Mouse (Mus musculus) intestine, embryonic 15.5 days (tissue): ENCODE measurements at regions not wholly inside any gene's neighbourhood (a gene's known extent, or its start where the extent isn't known, plus 50 kb on each side); places are given as distances from the start of the nearest gene placed in this dataset.
A peak's percentile ranks its signal among the peaks of the same experiment; 100 is the strongest.

Experiments used
- ATAC-seq: fragments of 200-750 bp; cut with Nextera tagmentation; 2 replicates; pipeline ENCODE4 v1.8.0; 2017; ENCODE audit warnings: moderate TSS enrichment, moderate library complexity
- H3K27ac ChIP-seq: fragments of 300-500 bp; sonication (generic); 2 replicates; pipeline ENCODE4 v1.5.1; 2015; ENCODE audit warnings: mild to moderate bottlenecking, inconsistent platforms
- H3K27me3 ChIP-seq: fragments of 300-500 bp; sonication (generic); replicated peaks from 2 replicates; pipeline ENCODE4 v1.6.1; 2015; ENCODE audit warnings: inconsistent platforms
- H3K36me3 ChIP-seq: fragments of 300-500 bp; sonication (generic); 2 replicates; pipeline ENCODE4 v1.6.1; 2015; ENCODE audit warnings: inconsistent platforms
- H3K4me1 ChIP-seq: fragments of 300-500 bp; sonication (generic); replicated peaks from 2 replicates; pipeline ENCODE4 v1.6.1; 2015; ENCODE audit warnings: inconsistent platforms
- H3K4me2 ChIP-seq: fragments of 300-500 bp; sonication (generic); replicated peaks from 2 replicates; pipeline ENCODE4 v1.6.1; 2015; ENCODE audit warnings: mild to moderate bottlenecking, inconsistent platforms
- H3K4me3 ChIP-seq: fragments of 300-500 bp; sonication (generic); replicated peaks from 2 replicates; pipeline ENCODE4 v1.5.1; 2015; ENCODE audit warnings: inconsistent platforms
- H3K9ac ChIP-seq: fragments of 300-500 bp; sonication (generic); 2 replicates; pipeline ENCODE4 v1.6.1; 2015; ENCODE audit warnings: inconsistent platforms
- H3K9me3 ChIP-seq: fragments of 300-500 bp; sonication (generic); 2 replicates; pipeline ENCODE4 v1.6.1; 2016; ENCODE audit warnings: inconsistent platforms
- WGBS: fragments of 180-500 bp; shearing (Covaris S2); methylation state at CpG from one replicate; pipeline ENCODE4 v1.1.7; 2015; 5-methylcytosine and 5-hydroxymethylcytosine counted together

GRCm38 (mm10) chr14:25196820-25197219 lies 262.2 kb upstream of the Zmiz1 start:
- peak; percentile 53 for ATAC-seq
- H3K27ac ChIP-seq = peak overlapping the region; percentile 80

GRCm38 (mm10) chr14:25199900-25200299 lies 259.1 kb upstream of the Zmiz1 start:
- 79% methylated on average over 3 of the region's 3 CpGs for whole genome bisulfite sequencing
- peak overlapping the region; percentile 80 for H3K27ac ChIP-seq
- H3K9ac ChIP-seq = no peak overlapping the region
- H3K9me3 ChIP-seq = no peaks in the 10 kb centered on the region
- H3K27me3 ChIP-seq = no peaks in the 10 kb centered on the region
- no peak for ATAC-seq
- no peak overlapping the region for H3K4me2 ChIP-seq
- H3K4me1 ChIP-seq = peaks cover 45% of the 10 kb centered on the region
- no peak overlapping the region for H3K4me3 ChIP-seq
- no peaks in the 10 kb centered on the region for H3K36me3 ChIP-seq

More at GRCm38 (mm10) chr14:25196820-25197219, 262.2 kb upstream of the Zmiz1 start:
- H3K36me3 ChIP-seq = no peaks in the 10 kb centered on the region
- no peak overlapping the region for H3K4me3 ChIP-seq
- peaks cover 38% of the 10 kb centered on the region for H3K4me1 ChIP-seq
- H3K27me3 ChIP-seq = no peaks in the 10 kb centered on the region
- 19% methylated on average over 5 of the region's 5 CpGs for WGBS
- no peak overlapping the region for H3K4me2 ChIP-seq
- no peaks in the 10 kb centered on the region for H3K9me3 ChIP-seq
- H3K9ac ChIP-seq = no peak overlapping the region

GRCm38 (mm10) chr14:25200656-25201179 lies 258.3 kb upstream of the Zmiz1 start:
- Histone ChIP-seq H3K36me3 (no peaks in the 10 kb centered on the region), H3K4me2 (no peak overlapping the region), H3K27me3 (no peaks in the 10 kb centered on the region), H3K27ac (peak overlapping the region; percentile 80), H3K4me1 (peaks cover 45% of the 10 kb centered on the region), H3K4me3 (no peak overlapping the region), H3K9ac (no peak overlapping the region), H3K9me3 (no peaks in the 10 kb centered on the region)
- WGBS = 28% methylated on average over 4 of the region's 4 CpGs
- peak; percentile 51; the same call in 1 of the 2 replicates for ATAC-seq

- Histone ChIP-seq H3K27me3 (no peaks in the 10 kb centered on the region), H3K9me3 (no peaks in the 10 kb centered on the region), H3K36me3 (no peaks in the 10 kb centered on the region), H3K4me2 (no peak overlapping the region), H3K4me1 (peaks cover 43% of the 10 kb centered on the region), H3K27ac (no peak overlapping the region), H3K4me3 (no peak overlapping the region), H3K9ac (no peak overlapping the region)
- WGBS = 51% methylated on average over 2 of the region's 2 CpGs
- no peak for ATAC-seq
These were observed 256.7 kb upstream of the Zmiz1 start for GRCm38 (mm10) chr14:25202312-25202711.

- Histone ChIP-seq H3K27ac (no peak overlapping the region), H3K4me3 (no peak overlapping the region), H3K4me2 (no peak overlapping the region), H3K36me3 (no peaks in the 10 kb centered on the region), H3K9me3 (no peaks in the 10 kb centered on the region), H3K9ac (no peak overlapping the region), H3K4me1 (peaks cover 54% of the 10 kb centered on the region), H3K27me3 (no peaks in the 10 kb centered on the region)
- 92% methylated on average over 5 of the region's 5 CpGs for WGBS
- ATAC-seq = no peak
These were observed 254.9 kb upstream of the Zmiz1 start for GRCm38 (mm10) chr14:25204091-25204490.

GRCm38 (mm10) chr14:25206855-25207254 lies 252.1 kb upstream of the Zmiz1 start:
- Histone ChIP-seq H3K4me1 (peaks cover 30% of the 10 kb centered on the region), H3K27ac (no peak overlapping the region), H3K9me3 (no peaks in the 10 kb centered on the region), H3K4me2 (no peak overlapping the region), H3K4me3 (no peak overlapping the region), H3K27me3 (no peaks in the 10 kb centered on the region), H3K9ac (no peak overlapping the region), H3K36me3 (no peaks in the 10 kb centered on the region)
- 68% methylated on average over 4 of the region's 4 CpGs for WGBS
- no peak for ATAC-seq

GRCm38 (mm10) chr14:25207422-25207821 lies 251.6 kb upstream of the Zmiz1 start:
- Histone ChIP-seq H3K4me1 (peaks cover 24% of the 10 kb centered on the region), H3K9ac (no peak overlapping the region), H3K27ac (peak overlapping the region; percentile 20)

GRCm38 (mm10) chr14:25208221-25209056 lies 250.5 kb upstream of the Zmiz1 start:
- 35% methylated on average over 8 of the region's 9 CpGs for WGBS
- ATAC-seq = peak; percentile 85
- Histone ChIP-seq H3K9ac (no peak overlapping the region), H3K4me2 (no peak overlapping the region), H3K36me3 (no peaks in the 10 kb centered on the region), H3K4me1 (peaks cover 24% of the 10 kb centered on the region), H3K27me3 (no peaks in the 10 kb centered on the region), H3K9me3 (no peaks in the 10 kb centered on the region), H3K27ac (peak overlapping the region; percentile 33; the same call in 1 of the 2 replicates), H3K4me3 (no peak overlapping the region)

More at GRCm38 (mm10) chr14:25207422-25207821, 251.6 kb upstream of the Zmiz1 start:
- Histone ChIP-seq H3K36me3 (no peaks in the 10 kb centered on the region), H3K4me2 (no peak overlapping the region), H3K27me3 (no peaks in the 10 kb centered on the region), H3K9me3 (no peaks in the 10 kb centered on the region), H3K4me3 (no peak overlapping the region)
- peak; percentile 22; the same call in 1 of the 2 replicates for ATAC-seq
- WGBS = 49% methylated on average over 5 of the region's 5 CpGs

GRCm38 (mm10) chr14:25213056-25213455 lies 245.9 kb upstream of the Zmiz1 start:
- Histone ChIP-seq H3K9ac (no peak overlapping the region), H3K4me2 (no peak overlapping the region), H3K36me3 (no peaks in the 10 kb centered on the region), H3K9me3 (no peaks in the 10 kb centered on the region), H3K4me3 (no peak overlapping the region), H3K27me3 (no peaks in the 10 kb centered on the region), H3K27ac (no peak overlapping the region), H3K4me1 (peaks cover 9% of the 10 kb centered on the region)
- ATAC-seq = no peak
- 69% methylated on average over 6 of the region's 6 CpGs for WGBS

- no peak for ATAC-seq
- H3K4me1 ChIP-seq = peaks cover 27% of the 10 kb centered on the region
- H3K4me3 ChIP-seq = no peak overlapping the region
- no peak overlapping the region for H3K9ac ChIP-seq
- 46% methylated on average over 1 of the region's 1 CpGs for WGBS
- H3K27ac ChIP-seq = no peak overlapping the region
- H3K4me2 ChIP-seq = no peak overlapping the region
- H3K36me3 ChIP-seq = no peaks in the 10 kb centered on the region
- no peaks in the 10 kb centered on the region for H3K27me3 ChIP-seq
- H3K9me3 ChIP-seq = no peaks in the 10 kb centered on the region
These were observed 235.9 kb upstream of the Zmiz1 start for GRCm38 (mm10) chr14:25223091-25223490.

GRCm38 (mm10) chr14:25225214-25225613 lies 233.8 kb upstream of the Zmiz1 start:
- Histone ChIP-seq H3K27ac (peak overlapping the region; percentile 92), H3K27me3 (no peaks in the 10 kb centered on the region), H3K9me3 (no peaks in the 10 kb centered on the region), H3K4me2 (no peak overlapping the region), H3K9ac (no peak overlapping the region), H3K36me3 (no peaks in the 10 kb centered on the region), H3K4me3 (no peak overlapping the region), H3K4me1 (peaks cover 44% of the 10 kb centered on the region)
- ATAC-seq = no peak
- 47% methylated on average over 3 of the region's 3 CpGs for WGBS

GRCm38 (mm10) chr14:25226155-25226839 lies 232.7 kb upstream of the Zmiz1 start:
- Histone ChIP-seq H3K27me3 (no peaks in the 10 kb centered on the region), H3K4me2 (peak overlapping the region; percentile 43), H3K4me1 (peaks cover 44% of the 10 kb centered on the region), H3K36me3 (no peaks in the 10 kb centered on the region), H3K4me3 (0 out of 2 replicates have a peak overlapping the region, but pooled peaks have one; percentile 6), H3K9ac (peak overlapping the region; percentile 20), H3K9me3 (no peaks in the 10 kb centered on the region), H3K27ac (peak overlapping the region; percentile 92)
- WGBS = 13% methylated on average over 11 of the region's 11 CpGs
- peak; percentile 92 for ATAC-seq
